In the genomic region with DNA sequence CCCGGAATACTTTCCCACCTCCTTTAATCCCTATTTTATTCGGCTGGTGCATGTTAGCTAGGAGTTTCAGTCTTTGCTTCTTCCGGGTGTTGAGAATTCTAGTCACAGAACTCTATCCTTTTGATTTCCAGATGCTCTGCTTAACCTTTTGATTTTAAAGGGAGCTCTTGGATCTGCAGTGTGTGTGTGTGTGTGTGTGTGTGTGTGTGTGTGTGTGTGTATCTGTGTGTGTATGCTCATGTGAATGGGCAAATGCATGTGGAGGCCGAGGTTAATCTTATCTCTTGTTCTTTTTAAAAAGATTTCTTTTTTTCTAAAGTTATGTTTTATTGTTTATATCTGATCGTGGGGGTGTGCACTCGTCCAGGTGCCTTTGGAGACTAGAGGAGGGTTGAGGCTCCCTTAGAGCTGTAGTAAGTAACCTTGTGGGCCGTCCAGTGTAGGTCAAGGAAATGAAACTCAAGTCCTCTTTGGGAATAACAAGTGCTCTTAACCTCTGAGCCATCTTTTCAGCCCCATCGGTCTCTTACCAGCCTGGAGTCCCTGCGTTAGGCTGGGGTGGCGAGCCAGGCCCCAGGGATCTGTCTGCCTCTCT, we compare ENCODE assay signal across 12 mouse cellular contexts.
A peak's percentile ranks its signal among the peaks of the same experiment; 100 is the strongest.
DNase-seq lines count a peak whose midpoint lies in the region; ATAC-seq and TF ChIP-seq lines count a peak whose summit lies in the region.
"Had no signal": no experiment of that assay in that cellular context is flagged by ENCODE, and none has a peak within 500 bp of the region (broad histone marks: within the 10 kb centered on the region; RNA-seq: fewer than 3 reads in every experiment).

No protein-coding gene starts in this region.

- no peak overlapping the region for H3K4me3 ChIP-seq in hindbrain, embryonic 12.5 days
- no peak overlapping the region for H3K4me3 ChIP-seq in hindbrain, embryonic 10.5 days
- H3K4me3 ChIP-seq in ES-E14 (ENCODE audit: insufficient read depth in 1 of 2, low read depth in 1 of 2, low read length in 2 of 2, poor library complexity in 1 of 2, severe bottlenecking in 1 of 2): peak overlapping the region in 1 of 2 experiments; percentile 38; a peak in 2 of 4 replicates
- no peak overlapping the region; the same call in 1 of the 2 replicates for H3K4me3 ChIP-seq in forebrain, embryonic 13.5 days
- H3K4me3 ChIP-seq in midbrain, embryonic 13.5 days (replicated peaks): 0 out of 2 replicates have a peak overlapping the region, but pooled peaks have one; percentile 7
- H3K4me3 ChIP-seq: erythroblast, embryonic 14.5 days had no signal

- H3K27me3 ChIP-seq in hindbrain, embryonic 12.5 days: no peaks in the 10 kb centered on the region
- 0 out of 2 replicates have a peak, but pooled peaks cover 9% of the 10 kb centered on the region for H3K27me3 ChIP-seq in hindbrain, embryonic 10.5 days (ENCODE audit: insufficient read depth, poor library complexity, severe bottlenecking)
- no peaks in the 10 kb centered on the region; the same call in 1 of the 2 replicates for H3K27me3 ChIP-seq in forebrain, embryonic 13.5 days
- H3K27me3 ChIP-seq in midbrain, embryonic 13.5 days: peaks cover 11% of the 10 kb centered on the region; the same call in 1 of the 2 replicates
- H3K27me3 ChIP-seq: CH12.LX had no signal

- no peak for DNase-seq in hindbrain, embryonic 10.5 days (ENCODE audit: low spot score)
- DNase-seq in ES-E14 (ENCODE audit: low read depth, low spot score): no peak
- DNase-seq in lung, postnatal 4 days: no peak
- DNase-seq in layer of hippocampus, adult 8-10 months (ENCODE audit: low spot score in 2 of 2): no peak
- DNase-seq: heart, adult 18-20 months; right cerebral cortex, postnatal 14 days had no signal

- H3K36me3 ChIP-seq in hindbrain, embryonic 12.5 days: no peaks in the 10 kb centered on the region
- H3K36me3 ChIP-seq in hindbrain, embryonic 10.5 days: no peaks in the 10 kb centered on the region
- H3K36me3 ChIP-seq in ES-E14 (ENCODE audit: control insufficient read depth, insufficient read depth, low read length, poor library complexity, severe bottlenecking): no peaks in the 10 kb centered on the region
- no peaks in the 10 kb centered on the region for H3K36me3 ChIP-seq in forebrain, embryonic 13.5 days (ENCODE audit: poor library complexity, severe bottlenecking)
- H3K36me3 ChIP-seq in midbrain, embryonic 13.5 days: no peaks in the 10 kb centered on the region

- H3K27ac ChIP-seq in hindbrain, embryonic 12.5 days: no peak overlapping the region
- H3K27ac ChIP-seq in hindbrain, embryonic 10.5 days: no peak overlapping the region
- H3K27ac ChIP-seq in ES-E14 (ENCODE audit: insufficient read depth, low read depth, low read length, poor library complexity, severe bottlenecking): peak overlapping the region; percentile 83; the same call in 1 of the 2 replicates
- H3K27ac ChIP-seq in forebrain, embryonic 13.5 days: no peak overlapping the region
- H3K27ac ChIP-seq in midbrain, embryonic 13.5 days: no peak overlapping the region; the same call in 1 of the 2 replicates

- no peaks in the 10 kb centered on the region for H3K9me3 ChIP-seq in hindbrain, embryonic 12.5 days (replicated peaks)
- H3K9me3 ChIP-seq in hindbrain, embryonic 10.5 days: no peaks in the 10 kb centered on the region
- H3K9me3 ChIP-seq in ES-E14 (ENCODE audit: control insufficient read depth, insufficient read depth, low read depth, low read length): no peaks in the 10 kb centered on the region
- no peaks in the 10 kb centered on the region for H3K9me3 ChIP-seq in forebrain, embryonic 13.5 days (replicated peaks)
- no peaks in the 10 kb centered on the region for H3K9me3 ChIP-seq in midbrain, embryonic 13.5 days

- H3K4me1 ChIP-seq in hindbrain, embryonic 12.5 days: 0 out of 2 replicates have a peak, but pooled peaks cover 11% of the 10 kb centered on the region
- H3K4me1 ChIP-seq in hindbrain, embryonic 10.5 days (replicated peaks): peaks cover 24% of the 10 kb centered on the region
- peaks cover 13 to 16% of the 10 kb centered on the region in 2 experiments for H3K4me1 ChIP-seq in ES-E14 (ENCODE audit: control insufficient read depth in 2 of 2, insufficient read depth in 2 of 2, low read length in 2 of 2, poor library complexity in 1 of 2)
- peaks cover 17% of the 10 kb centered on the region for H3K4me1 ChIP-seq in forebrain, embryonic 13.5 days
- H3K4me1 ChIP-seq in midbrain, embryonic 13.5 days (replicated peaks): peaks cover 12% of the 10 kb centered on the region

- 53% methylated on average over 10 of the region's 10 CpGs for WGBS in hindbrain, embryonic 12.5 days
- 62% methylated on average over 10 of the region's 10 CpGs for WGBS in hindbrain, embryonic 10.5 days
- WGBS in forebrain, embryonic 13.5 days: 40% methylated on average over 10 of the region's 10 CpGs
- 34% methylated on average over 10 of the region's 10 CpGs for WGBS in midbrain, embryonic 13.5 days

- 0 out of 2 replicates have a peak overlapping the region, but pooled peaks have one; percentile 13 for H3K4me2 ChIP-seq in hindbrain, embryonic 12.5 days (replicated peaks)
- peak overlapping the region; percentile 42 for H3K4me2 ChIP-seq in forebrain, embryonic 13.5 days
- peak overlapping the region; percentile 41 for H3K4me2 ChIP-seq in midbrain, embryonic 13.5 days (replicated peaks)

- no peak overlapping the region for H3K9ac ChIP-seq in hindbrain, embryonic 12.5 days
- H3K9ac ChIP-seq in ES-E14 (ENCODE audit: insufficient read depth, low read depth, low read length, poor library complexity, severe bottlenecking): peak overlapping the region; percentile 61; the same call in 1 of the 2 replicates
- no peak overlapping the region for H3K9ac ChIP-seq in forebrain, embryonic 13.5 days
- H3K9ac ChIP-seq in midbrain, embryonic 13.5 days (replicated peaks): no peak overlapping the region

- no peak for ATAC-seq in hindbrain, embryonic 12.5 days (ENCODE audit: low FRiP score)
- peak; percentile 36; the same call in 1 of the 2 replicates for ATAC-seq in forebrain, embryonic 13.5 days
- ATAC-seq in midbrain, embryonic 13.5 days: peak; percentile 40; the same call in 1 of the 2 replicates
- ATAC-seq in erythroid progenitor cell, adult 5-6 weeks (replicated peaks; ENCODE audit: low FRiP score, poor library complexity, severe bottlenecking): no peak

- in situ Hi-C loops in ES-E14 (cut with MboI; ENCODE audit: low sequenced_read_pairs in 2 of 2, unreplicated experiment in 2 of 2): no loop called here

TF ChIP-seq in ES-E14, 5 proteins besides CTCF, POLR2A, EP300 and RAD21:
- TF ChIP-seq HCFC1 (IDR thresholded peaks at IDR 0.05; ENCODE audit: borderline replicate concordance, insufficient read depth, low read length): no peak
- TF ChIP-seq ZC3H11A (IDR thresholded peaks at IDR 0.05; ENCODE audit: borderline replicate concordance, low read depth, low read length): no peak
- TF ChIP-seq MAFK (IDR thresholded peaks at IDR 0.05; ENCODE audit: insufficient read depth, low read depth, low read length): no peak
- TF ChIP-seq CHD2 (IDR thresholded peaks at IDR 0.05; ENCODE audit: low read depth, low read length): no peak
- TF ChIP-seq ZNF384 (IDR thresholded peaks at IDR 0.05; ENCODE audit: low read depth, low read length): no peak

Comparison
In these comparisons a context has a peak if more than half of its experiments do, and no peak if none do; other contexts are left out.
1. ATAC-seq: peak in forebrain, embryonic 13.5 days (single experiment) and midbrain, embryonic 13.5 days (single experiment); none in hindbrain, embryonic 12.5 days (single experiment) and erythroid progenitor cell, adult 5-6 weeks (single experiment).
2. Peak in every context shown above with its lines, with median percentiles within 50 percentile points of each other: H3K4me2 ChIP-seq.